Mouse (Mus musculus) bone marrow macrophage, adult 2 months (primary cell): ENCODE data around the gene Ly6g6e.

Experiments
- CTCF ChIP-seq: IDR thresholded peaks from 2 replicates; pipeline ENCODE4 v1.5.1; 2012; ENCODE audit warnings: low read depth, mild to moderate bottlenecking, low read length, moderate library complexity
- POLR2A ChIP-seq: IDR thresholded peaks from 2 replicates; pipeline ENCODE4 v1.6.1; 2012; ENCODE audit warnings: mild to moderate bottlenecking, low read depth, low read length, borderline replicate concordance

DNA sequence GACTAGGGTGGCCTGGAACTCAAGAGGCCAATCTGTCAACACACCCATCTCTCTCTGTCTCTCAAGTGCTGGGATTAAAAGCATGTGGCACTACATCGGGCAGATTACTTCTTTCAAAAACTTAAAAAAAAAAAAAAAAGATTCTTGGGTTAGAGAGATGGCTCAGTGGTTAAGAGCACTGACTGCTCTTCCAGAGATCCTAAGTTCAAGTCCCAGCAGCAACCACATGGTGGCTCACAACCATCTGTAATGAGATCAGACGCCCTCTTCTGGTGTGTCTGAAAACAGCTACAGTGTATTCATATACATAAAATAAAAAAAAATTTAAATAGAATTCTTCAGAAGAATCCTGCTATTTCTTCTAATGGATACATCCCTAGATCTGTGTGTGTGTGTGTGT lies 11.4 kb downstream of the Ly6g6e start:
- TF ChIP-seq CTCF: no peak
- no peak for TF ChIP-seq POLR2A
